Mouse (Mus musculus) ES-Bruce4 (cell line): Measurements from ENCODE around the gene Slc28a2.

Experiments
- EP300 ChIP-seq: IDR thresholded peaks from 2 replicates; pipeline ENCODE4 v1.6.1; 2011; ENCODE audit warnings: low read depth, low read length; ENCODE audit not compliant: insufficient read depth
- POLR2A ChIP-seq: IDR thresholded peaks from one replicate; pipeline ENCODE4 v1.8.1; 2011; ENCODE audit warnings: low read length; ENCODE audit not compliant: insufficient read depth

GRCm38 (mm10) chr2:122466901-122467300 lies 40.6 kb downstream of the Slc28a2 start:
- TF ChIP-seq POLR2A, result no peak
- no peak for TF ChIP-seq EP300
